Mouse (Mus musculus) 416B (cell line): ENCODE data around the gene Rtn1.

Experiments
- DNase-seq: peaks from one replicate; pipeline ENCODE4 v3.0.0; 2011; ENCODE audit warnings: low read depth

Gene Rtn1

DNA sequence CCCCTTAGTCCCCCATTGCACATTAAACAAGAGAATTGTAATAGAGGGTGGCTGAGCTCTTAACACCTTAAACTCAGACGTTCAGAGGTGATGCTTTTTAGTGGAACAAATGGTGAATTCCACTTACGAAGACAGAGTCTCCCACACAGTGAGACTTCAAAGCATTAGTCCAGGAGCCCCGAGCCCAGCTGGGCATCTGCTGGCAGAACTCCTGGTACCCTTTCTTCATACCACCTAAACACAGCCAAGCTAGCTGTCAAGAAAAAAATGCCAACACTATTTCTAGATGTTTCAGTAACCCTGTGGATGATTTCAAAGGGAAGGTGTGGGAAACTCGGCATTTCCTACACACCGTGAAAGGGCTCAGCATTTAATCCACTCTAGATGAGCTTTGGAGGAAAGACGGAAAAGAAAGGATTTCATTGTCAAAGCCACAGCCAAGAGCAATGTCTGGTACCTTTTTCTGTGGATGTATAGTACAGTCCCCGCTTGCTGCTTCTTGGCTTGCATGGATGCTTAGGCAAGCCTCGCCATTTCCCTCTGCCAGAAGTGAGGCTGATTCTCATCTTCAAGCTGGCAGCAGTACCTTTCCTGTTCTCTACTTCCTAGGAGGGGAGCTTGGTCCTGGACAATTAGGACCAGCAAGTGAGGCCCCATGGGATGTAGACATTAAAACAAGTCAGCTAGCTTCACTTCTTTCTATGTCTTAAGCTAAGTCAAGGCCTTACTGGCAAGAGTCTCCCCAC, 179.2 kb downstream of the Rtn1 start:
- no peak for DNase-seq

DNA sequence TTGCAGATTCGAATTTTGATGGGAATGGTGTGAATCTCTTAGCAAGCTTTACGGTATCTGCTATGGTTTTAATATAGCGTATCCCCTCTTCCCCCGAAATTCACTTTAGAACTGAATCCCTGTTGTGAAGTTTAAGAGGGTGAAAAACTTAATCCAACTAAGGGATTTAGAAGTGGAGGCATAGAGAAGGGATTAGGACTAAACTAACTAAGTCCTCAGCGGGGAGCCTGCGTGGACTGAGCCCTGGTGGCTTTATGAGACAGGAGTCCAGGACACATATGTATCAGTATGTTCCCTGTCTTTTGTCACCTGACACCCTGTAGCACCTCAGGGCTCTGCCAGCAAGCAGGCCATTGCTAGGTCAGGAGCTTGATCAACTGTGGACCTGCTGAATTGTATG, 181.1 kb downstream of the Rtn1 start:
- no peak for DNase-seq

DNA sequence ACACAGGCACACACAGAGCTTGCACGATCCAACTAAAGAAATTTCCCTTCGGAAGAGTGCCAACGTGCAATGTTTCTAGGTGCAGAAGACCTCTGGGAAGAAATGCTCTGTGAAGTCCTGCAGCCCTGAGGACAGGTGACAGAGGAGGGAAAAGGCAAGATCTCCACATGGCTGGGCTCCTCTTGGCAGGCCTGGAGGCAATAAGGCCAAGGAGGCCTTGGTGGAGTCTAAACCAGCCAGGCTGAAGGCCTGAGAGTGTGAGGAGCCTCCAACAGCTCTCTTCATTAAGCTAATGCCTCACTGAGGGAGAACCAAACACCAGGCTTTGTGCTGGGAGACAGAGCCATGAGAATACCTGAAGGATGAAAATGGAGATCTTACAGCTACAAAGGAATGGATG, 183.5 kb downstream of the Rtn1 start:
- DNase-seq, result no peak

DNA sequence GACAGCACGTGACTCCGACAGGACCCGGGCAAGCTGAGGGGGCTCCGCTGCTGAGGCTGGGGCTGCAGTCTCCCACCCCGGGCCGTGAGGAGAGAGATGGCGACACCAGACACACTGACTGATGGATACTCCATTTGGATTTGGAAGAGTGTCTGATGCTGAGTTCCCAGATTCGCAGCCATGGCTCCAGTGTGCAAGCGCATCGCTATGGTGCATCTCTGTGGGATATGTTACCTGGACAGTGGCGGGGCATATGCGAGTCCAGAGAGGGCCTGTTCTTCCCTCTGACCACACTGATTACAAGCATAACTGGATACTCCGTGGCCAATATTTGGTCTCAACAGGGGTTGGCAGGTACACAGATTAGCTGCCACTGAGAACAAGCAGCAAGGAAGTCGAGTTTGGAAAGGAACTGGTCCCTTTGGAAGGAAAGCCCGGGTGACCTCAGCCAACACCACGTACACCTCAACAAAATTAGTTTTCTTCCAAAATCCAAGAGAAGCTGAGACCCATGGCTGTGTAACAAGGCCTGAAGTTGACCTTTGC, 185.2 kb downstream of the Rtn1 start:
- no peak for DNase-seq

DNA sequence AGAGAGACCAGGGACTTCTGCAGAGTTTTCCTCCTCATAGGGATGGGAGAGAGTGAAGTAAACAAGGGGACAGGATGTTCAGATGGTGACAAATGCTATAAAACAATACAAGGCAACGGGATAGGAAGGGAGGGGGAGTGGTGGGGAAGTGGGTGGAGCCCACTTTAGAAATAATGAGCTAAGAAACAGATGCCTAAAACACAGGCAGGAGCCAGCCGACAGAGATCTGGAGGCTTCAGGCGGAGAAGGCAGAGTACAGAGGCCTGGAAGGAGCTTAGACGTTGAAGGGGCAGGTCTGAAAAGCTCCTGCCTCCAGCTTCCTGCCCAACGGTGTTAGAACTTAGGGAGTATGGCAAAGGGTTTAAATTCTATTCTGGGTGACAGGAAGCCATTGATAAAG, 195.3 kb downstream of the Rtn1 start:
- DNase-seq, result no peak

DNA sequence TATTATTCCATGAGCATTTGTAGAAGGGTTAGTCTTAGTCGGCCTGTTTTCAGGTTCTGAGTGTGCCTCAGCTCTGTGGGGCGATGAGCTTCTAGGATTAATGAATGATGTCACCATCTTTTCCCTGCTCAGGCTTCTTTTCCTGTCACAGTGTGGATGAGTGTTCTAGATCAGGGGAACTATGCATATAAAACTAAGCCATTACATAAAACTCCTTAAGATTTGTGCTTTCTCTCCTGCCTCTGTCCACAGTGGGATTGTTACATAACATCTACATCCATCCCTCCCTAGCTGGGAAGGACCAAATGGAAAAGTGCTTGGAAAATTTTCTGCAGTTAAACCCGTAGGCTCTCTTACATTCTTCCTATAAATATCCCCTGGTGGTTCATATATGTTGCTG, 208.0 kb downstream of the Rtn1 start:
- DNase-seq, result no peak

DNA sequence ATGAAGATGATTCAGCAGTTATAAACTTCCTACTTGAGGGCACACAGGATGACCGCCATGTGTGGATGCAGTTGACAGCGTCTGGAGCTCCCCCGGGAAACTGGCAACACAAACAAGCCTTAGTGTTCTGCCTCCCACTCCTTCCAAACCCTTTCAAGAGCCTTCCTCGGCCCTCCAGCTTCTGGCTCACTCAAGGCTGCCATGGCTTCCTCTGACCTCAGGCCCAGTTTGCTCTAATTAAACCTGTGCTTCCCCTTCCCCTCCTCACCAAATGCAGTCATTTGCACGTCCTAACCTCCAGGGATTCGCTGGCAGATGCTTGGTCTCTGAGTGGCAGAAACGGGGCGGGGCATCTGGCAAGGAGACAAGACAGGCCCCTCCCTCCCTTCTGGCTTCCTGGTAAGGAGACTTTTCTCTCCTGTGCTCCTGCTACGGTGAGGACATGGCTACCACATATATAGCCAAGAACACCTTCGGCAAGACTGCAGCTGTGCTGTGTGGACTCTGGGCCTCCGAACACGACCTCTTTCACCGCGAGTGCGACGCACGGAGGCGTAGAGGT, 210.8 kb downstream of the Rtn1 start:
- no peak for DNase-seq

DNA sequence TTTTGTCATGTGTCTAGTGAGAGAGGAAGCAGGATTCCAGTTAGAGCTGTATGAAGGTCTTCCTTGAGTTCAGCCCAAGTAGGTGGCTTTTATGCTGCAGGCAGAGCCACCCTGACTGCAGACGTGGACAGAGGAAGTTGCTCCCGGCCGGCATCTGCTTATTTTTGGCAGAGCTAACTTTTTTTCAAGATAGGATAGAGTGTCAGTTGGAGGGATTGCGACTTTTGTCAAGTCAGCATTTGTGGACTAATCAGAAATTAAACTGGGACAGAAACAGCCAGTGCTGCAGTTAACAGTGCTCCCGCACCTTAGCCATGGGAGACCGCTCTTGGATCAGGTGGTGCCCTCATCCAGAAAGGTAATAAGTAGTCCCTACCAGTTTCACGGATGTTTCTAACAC, 211.4 kb downstream of the Rtn1 start:
- no peak for DNase-seq

DNA sequence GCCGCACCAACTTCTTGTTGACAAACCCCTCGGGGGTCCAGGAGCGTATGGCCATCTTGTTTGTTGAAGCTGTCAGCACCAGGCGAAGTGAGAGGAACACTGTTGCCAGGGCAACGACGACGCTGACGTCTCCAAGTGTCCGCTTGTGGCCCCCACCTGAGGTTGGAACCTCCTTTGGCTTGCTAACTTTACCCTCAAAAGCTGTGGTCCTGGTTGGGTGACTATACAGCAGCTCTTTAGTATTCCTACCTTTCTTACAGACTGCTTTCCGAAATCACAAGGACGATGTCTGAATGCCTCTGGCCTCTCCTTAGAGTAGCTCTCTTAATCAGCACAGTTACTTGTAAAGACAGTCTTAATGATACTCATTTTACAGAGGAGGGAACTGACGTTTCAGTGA, 223.9 kb downstream of the Rtn1 start, which contains the start of gene Ccdc175:
Gene Ccdc175, minus strand, starts transcription at position 101 of the 400 bp plus-strand sequence.
- no peak for DNase-seq

DNA sequence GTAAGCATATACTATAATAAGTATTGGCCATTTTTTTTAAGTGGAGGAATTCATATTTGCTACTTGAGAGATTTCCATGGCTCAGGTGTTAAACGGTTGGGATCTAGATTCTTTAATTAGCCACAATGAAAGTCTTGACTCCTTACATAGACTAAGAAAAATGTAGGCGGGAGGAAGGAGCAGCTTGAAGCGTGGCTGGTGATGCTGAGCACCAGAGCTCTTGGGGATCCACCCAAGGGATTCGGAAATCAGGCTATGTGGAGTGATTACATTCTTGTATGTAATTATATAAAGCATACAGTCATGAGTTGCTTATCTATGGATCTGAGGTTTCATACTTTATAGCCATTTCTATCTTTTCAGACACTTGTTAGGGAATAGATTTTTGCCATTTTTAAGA, 229.3 kb downstream of the Rtn1 start:
- no peak for DNase-seq

DNA sequence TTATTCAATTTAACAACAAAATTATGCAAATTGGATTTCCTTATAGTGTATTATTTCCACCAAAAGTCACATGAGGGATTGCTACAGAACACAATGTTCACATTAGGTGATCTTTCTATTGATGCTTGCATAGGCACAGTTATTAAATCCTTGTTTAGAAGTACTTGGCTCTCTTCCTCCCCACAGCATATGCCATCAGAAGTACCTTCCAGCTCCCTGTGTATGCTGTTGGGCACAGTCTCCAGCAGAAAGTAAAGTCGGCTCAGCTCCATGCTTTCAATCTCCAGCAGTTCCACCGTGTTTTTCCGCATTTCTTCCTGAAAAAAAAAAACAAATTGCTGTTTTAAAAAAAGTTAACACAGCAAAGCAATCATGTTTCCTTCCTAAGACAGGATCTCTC, 230.5 kb downstream of the Rtn1 start:
- DNase-seq, result no peak
